Mouse (Mus musculus) left cerebral cortex, postnatal 36 days (tissue): ENCODE measurements around the gene Cep295. TPM values are rescaled to one million over a fixed set of nuclear protein-coding genes. Genes with fewer than 3 reads are reported as not detected.

Experiments
- DNase-seq, 2 experiments: peaks; one replicate each; pipeline ENCODE4 v3.0.0; 2021 to 2022; ENCODE audit warnings: low spot score in 2 of 2, mixed read lengths in 1 of 2
- intact Hi-C: fragments of 180-260 bp; cut with DNase I; formaldehyde crosslinking; loops from one replicate; pipeline ENCODE4 v1.15.1; 2025
- microRNA-seq: library from miRNA; unstranded; fragments of <30 nt; microRNA quantifications from one replicate; pipeline ENCODE4 v1.2.0, GENCODE M21; 2022
- total RNA-seq, 2 experiments: library from RNA; stranded (reverse); gene quantifications; 2 replicates each; pipeline ENCODE4 v1.2.3; 2021

Cep295 gene
- total RNA-seq, 2 experiments from 2014 or later: 17.1 to 30.2 TPM

DNA sequence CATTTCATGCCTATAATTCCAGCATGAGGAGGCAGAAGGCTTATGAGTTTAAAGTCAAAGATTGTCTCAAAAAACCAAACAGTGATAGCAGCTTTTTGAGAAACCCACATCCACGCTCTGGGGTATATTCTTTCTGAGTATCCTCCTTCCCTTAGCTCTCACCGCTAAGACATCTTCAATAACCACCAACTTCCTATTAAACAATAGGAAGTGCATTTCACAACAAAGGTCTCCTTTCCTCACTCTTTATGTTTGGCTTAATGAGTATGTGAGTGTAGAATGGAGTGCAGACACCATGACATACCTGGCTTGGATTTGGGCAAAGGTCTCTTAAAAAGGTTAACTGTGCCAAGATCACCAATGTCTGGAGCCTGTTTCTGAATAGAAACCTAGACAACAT is 83.6 kb downstream of the Cep295 start:
- intact Hi-C loops: no loop called here
- no peak for DNase-seq

Small RNAs within 50 kb of the gene (microRNA-seq; reads per million reads assigned to microRNA genes)
- gene Gm49349: not detected
- gene mmu-mir-7650: not detected

Other genes starting within 250 kb of the Cep295 start
- gene Hephl1, start 245.7 kb downstream of the Cep295 start, total RNA-seq: not detected
- 1 to 10 TPM; 8.5 to 9.8 TPM for gene Vstm5, start 118.7 kb downstream of the Cep295 start, total RNA-seq
- 10 to 100 TPM; 35.8 to 42.8 TPM for gene Med17, start 77.9 kb downstream of the Cep295 start, total RNA-seq
- gene Taf1d, start 51.6 kb downstream of the Cep295 start, total RNA-seq: 10 to 100 TPM; 29.6 to 33.9 TPM
- 10 to 100 TPM; 18.1 to 24.5 TPM for gene 4931406C07Rik, start 51.3 kb downstream of the Cep295 start, total RNA-seq
- 1 to 10 TPM; 3.2 to 3.9 TPM for gene Smco4, start 135.6 kb upstream of the Cep295 start, total RNA-seq